Mouse (Mus musculus) spleen, postnatal 4 days (tissue): ENCODE data around the gene Tcfl5.

Experiments
- DNase-seq, 2 experiments: peaks; one replicate each; pipeline ENCODE4 v3.0.0; 2022; ENCODE audit warnings: low spot score in 2 of 2

Gene Tcfl5

GRCm38 (mm10) chr2:180642555-180643260, at the start of gene Tcfl5:
TSS of gene Tcfl5 (minus strand) at chr2:180642708.
- no peak for DNase-seq

- no peak for DNase-seq
Observed at GRCm38 (mm10) chr2:180689841-180690240, 47.3 kb upstream of the Tcfl5 start.

- no peak for DNase-seq
Observed at GRCm38 (mm10) chr2:180684031-180684430, 41.5 kb upstream of the Tcfl5 start.

- DNase-seq: peak in 1 of 2 experiments; percentile 28
Observed at GRCm38 (mm10) chr2:180683524-180683923, 41.0 kb upstream of the Tcfl5 start.

GRCm38 (mm10) chr2:180681225-180681624, 38.7 kb upstream of the Tcfl5 start:
- DNase-seq: no peak

- peak; percentile 72 to 84 for DNase-seq
Observed at GRCm38 (mm10) chr2:180678609-180679140, 36.2 kb upstream of the Tcfl5 start.

GRCm38 (mm10) chr2:180676706-180677105, 34.2 kb upstream of the Tcfl5 start:
- no peak for DNase-seq

GRCm38 (mm10) chr2:180662008-180662407, 19.5 kb upstream of the Tcfl5 start:
- no peak for DNase-seq

- DNase-seq: no peak
Observed at GRCm38 (mm10) chr2:180660521-180660920, 18.0 kb upstream of the Tcfl5 start.

- DNase-seq: no peak
Observed at GRCm38 (mm10) chr2:180659353-180660150, 17.0 kb upstream of the Tcfl5 start.

GRCm38 (mm10) chr2:180658381-180658780, 15.9 kb upstream of the Tcfl5 start:
- DNase-seq: no peak

- peak; percentile 69 to 81 for DNase-seq
Observed at GRCm38 (mm10) chr2:180657394-180658013, 15.0 kb upstream of the Tcfl5 start.

GRCm38 (mm10) chr2:180655150-180655549, 12.6 kb upstream of the Tcfl5 start:
- DNase-seq: no peak

- DNase-seq: no peak
Observed at GRCm38 (mm10) chr2:180654666-180655065, 12.2 kb upstream of the Tcfl5 start.

GRCm38 (mm10) chr2:180646841-180647240, 4.3 kb upstream of the Tcfl5 start:
- DNase-seq: no peak

- DNase-seq: no peak
Observed at GRCm38 (mm10) chr2:180643626-180644025, 1.1 kb upstream of the Tcfl5 start.

GRCm38 (mm10) chr2:180641576-180642554, 643 bp downstream of the Tcfl5 start:
- DNase-seq: no peak

GRCm38 (mm10) chr2:180611882-180612281, 30.6 kb downstream of the Tcfl5 start:
- DNase-seq: no peak

GRCm38 (mm10) chr2:180610283-180610682, 32.2 kb downstream of the Tcfl5 start:
- DNase-seq: no peak

GRCm38 (mm10) chr2:180604781-180605180, 37.7 kb downstream of the Tcfl5 start:
- DNase-seq: no peak

- no peak for DNase-seq
Observed at GRCm38 (mm10) chr2:180600569-180601021, 41.9 kb downstream of the Tcfl5 start.
